Mouse (Mus musculus) forebrain, embryonic 13.5 days (tissue): ENCODE results near the gene Chac2. TPM values are rescaled to one million over a fixed set of nuclear protein-coding genes. Genes with fewer than 3 reads are reported as not detected.
A peak's percentile ranks its signal among the peaks of the same experiment; 100 is the strongest.

Source experiments
- ATAC-seq: fragments of 200-750 bp; cut with Nextera tagmentation; 2 replicates; pipeline ENCODE4 v1.8.0; 2017
- H3K27ac ChIP-seq: fragments of 300-500 bp; sonication (generic); 2 replicates; pipeline ENCODE4 v1.5.1; 2015; ENCODE audit warnings: inconsistent platforms, mild to moderate bottlenecking, moderate library complexity
- H3K27me3 ChIP-seq: fragments of 300-500 bp; sonication (generic); 2 replicates; pipeline ENCODE4 v1.6.1; 2015; ENCODE audit warnings: mild to moderate bottlenecking, inconsistent platforms
- H3K36me3 ChIP-seq: fragments of 300-500 bp; sonication (generic); 2 replicates; pipeline ENCODE4 v1.6.1; 2015; ENCODE audit warnings: mild to moderate bottlenecking, inconsistent platforms; ENCODE audit not compliant: poor library complexity, severe bottlenecking
- H3K4me1 ChIP-seq: fragments of 300-500 bp; sonication (generic); 2 replicates; pipeline ENCODE4 v1.6.1; 2015; ENCODE audit warnings: inconsistent platforms
- H3K4me2 ChIP-seq: fragments of 300-500 bp; sonication (generic); 2 replicates; pipeline ENCODE4 v1.6.1; 2015; ENCODE audit warnings: inconsistent platforms, mild to moderate bottlenecking, moderate library complexity
- H3K4me3 ChIP-seq: fragments of 300-500 bp; sonication (generic); 2 replicates; pipeline ENCODE4 v1.5.1; 2015; ENCODE audit warnings: mild to moderate bottlenecking, inconsistent platforms
- H3K9ac ChIP-seq: fragments of 300-500 bp; sonication (generic); 2 replicates; pipeline ENCODE4 v1.6.1; 2015; ENCODE audit warnings: mild to moderate bottlenecking, inconsistent platforms
- H3K9me3 ChIP-seq: fragments of 300-500 bp; sonication (generic); replicated peaks from 2 replicates; pipeline ENCODE4 v1.6.1; 2016; ENCODE audit warnings: inconsistent platforms
- WGBS: fragments of 180-500 bp; shearing (Covaris S2); methylation state at CpG from one replicate; pipeline ENCODE4 v1.1.7; 2015; 5-methylcytosine and 5-hydroxymethylcytosine counted together
- polyA plus RNA-seq: library from polyadenylated mRNA; unstranded; fragments of >200 nt; fragmentation: Nextera tagmentation; extraction: Ambion mirVana; gene quantifications from 2 replicates; pipeline ENCODE4 v1.2.1, GENCODE M21; 2015

The Chac2 gene
- polyA plus RNA-seq, 1 experiment from 2014 or later = 19.7 TPM

DNA sequence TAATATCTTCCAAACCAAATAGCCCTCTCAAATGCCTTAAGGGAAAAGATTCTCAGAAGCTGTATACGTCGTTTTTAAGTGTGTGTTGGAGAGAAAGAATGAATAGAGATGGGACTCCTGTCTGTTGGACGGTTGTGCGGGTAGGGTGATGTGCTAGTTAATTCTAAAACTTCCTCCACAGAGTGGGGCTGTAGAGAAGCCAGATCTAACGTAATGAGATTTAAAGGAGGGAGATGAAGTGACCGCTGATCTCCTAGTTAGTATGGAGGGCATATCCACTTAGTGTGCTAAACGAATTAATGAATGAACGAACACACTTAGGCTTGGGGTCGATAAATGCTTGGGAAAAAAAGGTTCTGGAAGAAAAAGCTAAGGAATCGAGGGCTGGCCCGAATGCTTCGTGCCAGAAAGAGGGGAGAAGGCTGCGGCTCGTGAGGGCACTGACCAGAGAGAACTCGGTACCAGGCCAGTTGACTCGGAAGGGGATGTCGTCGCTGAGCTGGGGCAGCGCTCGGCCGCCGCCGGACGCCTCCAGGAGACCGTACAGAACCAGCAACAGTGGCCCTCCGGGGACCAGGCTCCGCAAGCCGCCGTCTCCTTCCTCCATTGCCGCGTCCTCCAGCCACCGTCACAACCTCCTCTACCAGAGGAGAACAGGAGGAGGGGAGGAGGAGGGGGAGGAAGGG lies 32.5 kb downstream of the Chac2 start:
- H3K4me3 ChIP-seq = peak overlapping the region; percentile 84
- H3K27ac ChIP-seq = peak overlapping the region; percentile 68
- H3K9me3 ChIP-seq = peaks cover 7% of the 10 kb centered on the region
- under 1% methylated on average over 27 of the region's 32 CpGs for WGBS
- H3K4me1 ChIP-seq = peaks cover 17% of the 10 kb centered on the region
- H3K9ac ChIP-seq = peak overlapping the region; percentile 92
- no peaks in the 10 kb centered on the region for H3K27me3 ChIP-seq
- H3K4me2 ChIP-seq = peak overlapping the region; percentile 71
- H3K36me3 ChIP-seq = peaks cover 37% of the 10 kb centered on the region
- ATAC-seq = peak; percentile 93

DNA sequence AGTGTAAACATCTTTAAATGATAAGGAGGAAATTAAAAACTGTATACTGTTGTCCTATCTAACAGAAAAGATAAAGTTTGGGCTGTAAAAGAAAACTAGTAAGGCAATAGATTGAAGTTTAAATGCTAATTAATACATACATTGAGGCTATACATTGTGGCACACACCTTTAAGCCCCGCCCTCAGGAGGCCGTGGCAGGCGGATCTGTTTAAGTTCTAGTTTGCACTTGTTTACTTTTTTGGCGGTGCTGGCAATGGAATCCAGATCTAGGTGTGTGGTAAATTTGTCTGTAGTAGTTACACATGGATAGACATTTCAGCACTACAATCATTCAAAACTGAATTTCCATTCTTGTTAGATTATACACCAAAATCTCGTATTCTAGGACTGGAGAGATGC lies 33.3 kb downstream of the Chac2 start:
- ATAC-seq = no peak
- Histone ChIP-seq H3K36me3 (peaks cover 42% of the 10 kb centered on the region), H3K27ac (no peak overlapping the region), H3K4me1 (peaks cover 17% of the 10 kb centered on the region), H3K9me3 (peaks cover 6% of the 10 kb centered on the region), H3K9ac (peak overlapping the region; percentile 92), H3K27me3 (no peaks in the 10 kb centered on the region), H3K4me2 (peak overlapping the region; percentile 71), H3K4me3 (peak overlapping the region; percentile 84)
- 77% methylated on average over 5 of the region's 5 CpGs for WGBS

DNA sequence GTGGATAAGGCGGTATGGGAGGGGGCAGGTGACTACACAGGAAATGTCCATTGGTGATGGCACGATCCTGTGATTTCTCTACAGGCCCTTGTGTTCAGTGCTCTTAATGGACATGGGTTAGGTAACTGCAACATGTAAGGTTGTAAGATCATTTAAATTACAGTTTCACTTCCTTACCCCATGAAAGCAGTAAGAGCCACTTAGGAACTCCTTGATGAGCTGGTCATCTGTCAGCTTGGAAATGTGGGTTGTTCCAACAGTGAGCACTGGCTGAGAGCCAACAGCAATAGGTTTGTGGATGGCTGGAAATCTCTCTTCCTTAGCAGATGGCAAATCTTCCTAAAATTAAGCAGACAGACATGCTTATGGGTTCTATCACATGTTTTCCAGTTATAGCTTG lies 42.6 kb downstream of the Chac2 start:
- H3K4me1 ChIP-seq = no peaks in the 10 kb centered on the region
- H3K4me2 ChIP-seq = no peak overlapping the region
- H3K9ac ChIP-seq = no peak overlapping the region
- H3K4me3 ChIP-seq = no peak overlapping the region
- ATAC-seq = no peak
- no peaks in the 10 kb centered on the region for H3K9me3 ChIP-seq
- H3K27me3 ChIP-seq = no peaks in the 10 kb centered on the region
- peaks cover 61% of the 10 kb centered on the region for H3K36me3 ChIP-seq
- H3K27ac ChIP-seq = no peak overlapping the region
- 97% methylated on average over 2 of the region's 2 CpGs for WGBS

DNA sequence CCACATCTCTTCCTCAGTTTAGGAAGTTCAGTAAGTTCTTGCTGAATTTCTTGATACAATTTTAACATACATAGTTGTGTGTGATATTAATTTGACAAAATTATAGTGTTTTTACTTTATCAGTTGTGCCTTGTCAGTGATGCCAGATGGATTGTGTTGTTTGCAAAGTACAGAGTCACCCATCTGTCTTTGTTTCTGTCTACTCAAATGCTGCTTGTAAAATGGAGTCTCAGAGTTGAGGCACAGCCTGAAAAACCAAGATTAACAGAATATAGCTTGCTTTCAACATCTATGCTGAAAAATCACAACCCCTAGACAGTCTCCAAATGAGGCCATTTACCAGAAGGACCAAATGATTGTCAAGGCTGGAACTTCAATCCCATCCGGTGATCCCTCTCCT lies 57.7 kb downstream of the Chac2 start:
- 100% methylated on average over 1 of the region's 1 CpGs for WGBS
- Histone ChIP-seq H3K27ac (no peak overlapping the region), H3K4me2 (no peak overlapping the region), H3K9ac (no peak overlapping the region), H3K27me3 (no peaks in the 10 kb centered on the region), H3K9me3 (no peaks in the 10 kb centered on the region), H3K4me1 (no peaks in the 10 kb centered on the region), H3K4me3 (no peak overlapping the region), H3K36me3 (peaks cover 49% of the 10 kb centered on the region)
- no peak for ATAC-seq

DNA sequence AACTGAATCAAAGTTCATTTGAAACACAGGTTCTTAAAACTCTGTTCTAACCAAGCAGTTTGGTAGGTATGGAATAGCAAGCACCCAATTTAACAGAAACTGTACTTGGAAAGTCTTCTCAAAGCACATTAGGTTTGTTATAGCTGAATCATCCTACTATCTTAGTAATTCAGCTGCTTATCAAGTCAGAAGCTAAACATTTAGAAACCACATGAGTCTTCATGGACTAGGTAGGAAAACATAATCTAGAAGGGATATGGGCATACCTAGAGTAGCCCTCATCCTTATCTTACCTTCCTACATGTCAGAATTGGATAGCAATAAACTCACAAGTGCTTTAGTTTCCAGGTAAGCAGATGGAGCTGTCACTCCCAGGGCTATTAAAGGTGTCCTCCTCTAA lies 58.1 kb downstream of the Chac2 start:
- peaks cover 51% of the 10 kb centered on the region for H3K36me3 ChIP-seq
- no peak overlapping the region for H3K27ac ChIP-seq
- no peak overlapping the region for H3K4me2 ChIP-seq
- no peak overlapping the region for H3K4me3 ChIP-seq
- H3K9ac ChIP-seq = no peak overlapping the region
- ATAC-seq = no peak
- no peaks in the 10 kb centered on the region for H3K27me3 ChIP-seq
- H3K4me1 ChIP-seq = no peaks in the 10 kb centered on the region
- H3K9me3 ChIP-seq = no peaks in the 10 kb centered on the region

Other genes starting within 250 kb of the Chac2 start
- 23.7 and 27.2 TPM in 2 replicates for gene Psme4, start 214.6 kb downstream of the Chac2 start, polyA plus RNA-seq
- gene Gpr75, start 101.0 kb downstream of the Chac2 start, polyA plus RNA-seq = 1.4 and 1.8 TPM in 2 replicates
- 34.8 and 40.2 TPM in 2 replicates for gene Asb3, start 100.9 kb downstream of the Chac2 start, polyA plus RNA-seq
- 9.6 and 10.2 TPM in 2 replicates for gene Erlec1, start 32.0 kb downstream of the Chac2 start, polyA plus RNA-seq
- gene Gm17332, start 196.1 kb upstream of the Chac2 start, polyA plus RNA-seq = not detected in 2 replicates